Comparison of ENCODE assay signal across 19 mouse cellular contexts in genomic region chr5:3361252-3361651, GRCm38 (mm10).
"Had no signal": no experiment of that assay in that cellular context is flagged by ENCODE, and none has a peak within 500 bp of the region (broad histone marks: within the 10 kb centered on the region; RNA-seq: fewer than 3 reads in every experiment).

No protein-coding gene starts in this region.

- H3K4me1 ChIP-seq: limb, embryonic 10.5 days; limb, embryonic 13.5 days; neural tube, embryonic 12.5 days; neural tube, embryonic 15.5 days had no signal

- H3K27ac ChIP-seq: kidney, postnatal 0 days; limb, embryonic 10.5 days; limb, embryonic 13.5 days; macrophage; neural tube, embryonic 12.5 days; neural tube, embryonic 15.5 days; stomach, embryonic 15.5 days had no signal

- DNase-seq: kidney, adult 2 months; kidney, postnatal 36 days; lung, embryonic 14.5 days; midbrain, embryonic 14.5 days; right cerebral cortex, adult 18-20 months; right cerebral cortex, postnatal 14 days; right cerebral cortex, postnatal 4 days; thymus, postnatal 36 days had no signal

- H3K9me3 ChIP-seq: limb, embryonic 10.5 days; limb, embryonic 13.5 days; megakaryocyte, embryonic 14.5 days; neural tube, embryonic 12.5 days; neural tube, embryonic 15.5 days; stomach, embryonic 15.5 days had no signal

- H3K27me3 ChIP-seq: limb, embryonic 13.5 days; megakaryocyte, embryonic 14.5 days; neural tube, embryonic 12.5 days; neural tube, embryonic 15.5 days; stomach, embryonic 15.5 days had no signal

- H3K4me3 ChIP-seq: limb, embryonic 10.5 days; limb, embryonic 13.5 days; megakaryocyte, embryonic 14.5 days; neural tube, embryonic 12.5 days; neural tube, embryonic 15.5 days; stomach, embryonic 15.5 days had no signal

- H3K36me3 ChIP-seq: limb, embryonic 13.5 days; neural tube, embryonic 12.5 days; neural tube, embryonic 15.5 days; stomach, embryonic 15.5 days had no signal

- ATAC-seq: intestine, postnatal 0 days; lung, postnatal 0 days had no signal

- H3K9ac ChIP-seq: limb, embryonic 13.5 days; lung, embryonic 14.5 days; neural tube, embryonic 12.5 days; neural tube, embryonic 15.5 days; stomach, embryonic 15.5 days had no signal

- H3K4me2 ChIP-seq: limb, embryonic 13.5 days; lung, embryonic 14.5 days; midbrain, embryonic 11.5 days; neural tube, embryonic 12.5 days; neural tube, embryonic 15.5 days; stomach, embryonic 15.5 days had no signal
